Mouse (Mus musculus): ENCODE measurements around the gene Pin4.
"Not testable (repeated sequence)": the region's sequence is repeated elsewhere in the genome, so short reads cannot be mapped to it uniquely, and the experiment has no call there.

The Pin4 gene

GRCm38 (mm10) chrX:102119042-102119864 lies at the start of gene Pin4:
Pin4 (plus strand) TSS chrX:102119447.
- DNase-seq (ENCODE audit: low spot score) = peak; percentile 98

DNA sequence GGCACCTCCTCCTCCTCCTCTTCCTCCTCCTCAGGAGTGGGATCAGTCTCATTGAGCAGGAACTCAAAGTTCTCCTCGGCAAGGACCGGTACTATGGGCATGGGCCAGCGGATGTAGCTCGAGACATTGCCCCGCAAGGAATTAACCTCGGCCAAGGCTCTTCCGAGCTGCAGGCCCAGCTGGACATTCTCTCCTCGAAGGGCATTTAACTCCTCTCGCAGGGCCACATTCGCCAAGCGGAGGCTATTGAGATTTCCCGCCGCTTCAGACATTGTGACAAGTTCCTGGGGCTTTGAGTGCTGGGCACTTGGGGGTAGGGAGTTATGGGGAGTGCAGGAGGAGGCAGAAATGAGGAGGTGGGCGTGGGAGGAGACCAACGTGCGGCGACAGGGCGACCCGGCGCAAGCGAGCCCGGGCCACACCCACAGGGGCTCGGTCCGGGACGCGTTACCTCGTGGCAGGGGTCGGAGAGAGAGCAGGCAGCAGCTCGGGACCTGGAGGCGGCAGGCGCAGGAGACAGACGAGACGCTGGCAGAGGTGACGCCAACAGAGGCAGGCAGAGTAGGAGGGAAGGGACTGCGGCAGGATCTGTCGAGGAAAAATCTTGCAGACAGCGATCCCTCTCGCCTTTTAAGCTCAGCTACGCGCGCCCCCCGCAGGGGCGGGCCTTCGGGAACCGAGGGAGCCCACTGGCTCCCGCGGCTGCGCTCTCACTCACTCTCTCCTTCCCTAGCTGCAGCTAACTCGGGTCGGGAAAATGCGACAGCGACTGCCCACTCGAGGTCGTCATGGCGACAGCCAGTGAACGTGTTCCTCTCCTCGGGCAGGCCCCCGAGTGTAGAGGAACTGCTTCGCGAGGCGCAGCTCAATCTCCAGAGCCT lies 48.4 kb upstream of the Pin4 start, which contains the start of gene Rtl5:
Rtl5 (minus strand) TSS at position 714 of the 881 bp plus-strand sequence.
- DNase-seq (ENCODE audit: low spot score) = no peak

GRCm38 (mm10) chrX:102071517-102071916 lies 47.7 kb upstream of the Pin4 start:
- DNase-seq (ENCODE audit: low spot score) = no peak

DNA sequence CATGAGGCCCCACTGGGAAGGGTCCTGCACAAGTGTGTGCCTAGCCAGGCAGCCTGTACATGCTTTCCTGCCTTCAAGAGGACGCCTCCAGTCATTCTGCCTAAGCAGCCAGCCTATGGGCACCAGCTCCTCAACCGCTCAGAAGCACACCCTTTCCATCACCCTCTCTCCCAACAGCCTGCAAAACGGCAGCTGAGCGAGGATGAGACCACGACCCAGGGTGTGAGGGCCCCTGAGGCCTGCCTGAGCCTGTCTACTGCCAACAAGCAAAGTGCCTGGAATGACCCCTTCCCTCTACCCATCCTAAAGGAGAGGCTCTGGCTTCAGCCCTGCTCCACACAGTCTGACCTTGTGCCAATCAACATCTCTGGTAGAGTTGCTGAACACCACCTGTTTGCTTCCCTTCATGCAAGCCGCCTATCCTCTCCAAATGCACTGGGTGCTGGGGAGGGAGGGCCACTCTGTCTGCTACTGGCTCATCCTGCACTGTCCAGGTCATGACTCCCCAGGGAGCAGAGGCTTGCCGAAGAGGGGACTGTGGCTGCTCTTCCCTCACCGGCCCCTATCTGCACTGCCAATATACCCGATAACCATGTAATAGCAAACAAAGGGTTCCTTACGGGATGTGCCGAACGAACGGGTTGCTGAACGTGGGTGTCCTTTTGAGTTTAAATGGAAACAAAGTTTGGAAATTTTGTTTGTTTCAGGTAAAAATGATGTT lies 45.5 kb upstream of the Pin4 start:
- DNase-seq (ENCODE audit: low spot score) = no peak

GRCm38 (mm10) chrX:102074435-102074834 lies 44.8 kb upstream of the Pin4 start:
- DNase-seq (ENCODE audit: low spot score) = no peak

- no peak for DNase-seq (ENCODE audit: low spot score)
Measured at GRCm38 (mm10) chrX:102075158-102075557, 44.1 kb upstream of the Pin4 start.

GRCm38 (mm10) chrX:102076886-102077765 lies 42.1 kb upstream of the Pin4 start:
- DNase-seq (ENCODE audit: low spot score) = no peak

DNA sequence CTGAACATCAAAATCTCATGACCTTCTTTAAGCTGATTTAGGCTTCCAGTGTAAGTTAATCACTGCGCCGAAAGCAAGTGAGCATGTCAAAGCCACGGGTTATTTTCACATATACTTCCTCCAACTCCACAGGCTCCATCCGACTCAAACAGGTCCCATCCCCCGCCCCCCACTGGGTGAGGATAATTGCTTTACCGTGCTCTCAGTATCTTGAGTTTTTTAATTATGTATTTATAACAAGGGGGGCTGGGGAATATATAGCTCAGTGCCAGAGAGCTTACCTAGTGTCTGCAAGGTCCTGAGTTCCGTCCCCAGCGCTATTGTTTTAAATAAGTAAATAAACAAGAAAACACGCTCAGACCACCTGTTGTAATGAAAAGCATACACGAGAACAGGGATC lies 38.2 kb upstream of the Pin4 start:
- DNase-seq (ENCODE audit: low spot score) = no peak

GRCm38 (mm10) chrX:102081573-102082279 lies 37.5 kb upstream of the Pin4 start:
- no peak for DNase-seq (ENCODE audit: low spot score)

GRCm38 (mm10) chrX:102082340-102082739 lies 36.9 kb upstream of the Pin4 start:
- no peak for DNase-seq (ENCODE audit: low spot score)

DNA sequence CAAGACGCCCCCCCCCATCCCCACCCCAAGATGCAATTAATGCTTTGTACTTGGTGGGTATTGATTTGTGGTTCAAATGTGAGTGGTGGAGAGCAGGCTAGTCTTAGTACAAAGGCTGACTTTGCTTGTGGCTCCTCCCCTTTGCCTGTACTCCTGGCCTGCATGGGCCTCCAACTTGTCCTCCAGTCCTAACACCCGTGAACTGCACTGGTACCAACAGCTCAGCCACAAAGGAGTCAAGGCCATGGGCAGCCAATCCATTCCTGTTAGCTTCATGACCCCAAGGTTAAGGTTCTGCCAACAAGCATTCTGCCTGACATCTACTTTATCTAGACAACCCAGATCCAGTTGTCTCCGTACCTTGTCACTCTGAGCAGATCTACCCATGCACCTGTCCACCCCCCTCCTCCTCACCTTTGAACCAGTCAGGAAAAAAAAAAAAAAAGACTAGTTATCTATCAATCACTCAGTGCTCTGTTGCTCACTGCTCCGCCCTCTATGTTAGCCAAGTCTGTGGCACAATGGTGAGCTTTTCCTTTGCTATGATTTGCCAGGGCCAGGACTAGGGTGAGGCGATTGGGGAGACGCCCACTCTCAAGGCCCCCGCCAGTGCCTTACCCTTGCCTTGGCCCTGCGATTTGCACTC lies 33.3 kb upstream of the Pin4 start:
- no peak for DNase-seq (ENCODE audit: low spot score)

- no peak for DNase-seq (ENCODE audit: low spot score)
Measured at GRCm38 (mm10) chrX:102090605-102091004, 28.6 kb upstream of the Pin4 start.

GRCm38 (mm10) chrX:102094381-102094904 lies 24.8 kb upstream of the Pin4 start:
- DNase-seq (ENCODE audit: low spot score) = no peak

DNA sequence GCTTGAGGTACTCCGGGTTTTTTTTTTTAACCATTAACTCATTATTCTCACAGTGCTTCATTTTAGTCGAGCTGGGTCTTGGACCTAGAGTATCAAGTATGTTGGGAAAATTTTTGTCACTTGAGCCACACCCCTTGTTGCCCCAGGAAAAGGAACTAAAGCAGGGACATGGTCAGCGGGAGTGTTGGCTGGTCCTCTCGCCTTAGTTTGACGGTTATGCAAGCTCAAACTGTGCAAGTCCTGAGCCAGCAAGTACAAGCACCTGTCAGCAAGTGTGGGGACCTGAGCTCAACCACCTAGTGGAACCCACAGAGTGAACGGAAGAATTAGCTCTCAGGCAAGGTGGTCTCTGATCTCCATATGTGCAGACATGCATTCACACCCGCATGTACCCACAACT lies 17.4 kb upstream of the Pin4 start:
- DNase-seq (ENCODE audit: low spot score) = no peak

DNA sequence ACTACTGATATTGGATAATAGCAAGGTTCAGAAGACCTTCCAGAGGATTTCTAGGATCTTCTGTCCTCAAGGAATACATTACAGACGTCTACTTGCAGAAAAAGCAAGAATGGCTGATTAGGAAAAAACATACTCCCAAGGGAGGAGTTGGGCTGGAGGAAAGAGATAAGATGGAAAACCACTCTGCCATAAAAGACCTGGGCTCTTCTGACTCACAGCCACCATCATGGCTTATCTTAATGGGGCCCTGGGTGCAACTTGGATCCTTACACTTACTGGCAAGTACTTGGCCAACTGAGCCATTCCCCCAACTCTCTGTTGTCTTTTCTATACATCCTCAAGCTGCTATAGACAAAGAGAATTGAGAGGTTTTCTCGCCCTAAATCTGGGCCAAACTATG lies 15.4 kb upstream of the Pin4 start:
- not testable (repeated sequence) for DNase-seq (ENCODE audit: low spot score)

DNA sequence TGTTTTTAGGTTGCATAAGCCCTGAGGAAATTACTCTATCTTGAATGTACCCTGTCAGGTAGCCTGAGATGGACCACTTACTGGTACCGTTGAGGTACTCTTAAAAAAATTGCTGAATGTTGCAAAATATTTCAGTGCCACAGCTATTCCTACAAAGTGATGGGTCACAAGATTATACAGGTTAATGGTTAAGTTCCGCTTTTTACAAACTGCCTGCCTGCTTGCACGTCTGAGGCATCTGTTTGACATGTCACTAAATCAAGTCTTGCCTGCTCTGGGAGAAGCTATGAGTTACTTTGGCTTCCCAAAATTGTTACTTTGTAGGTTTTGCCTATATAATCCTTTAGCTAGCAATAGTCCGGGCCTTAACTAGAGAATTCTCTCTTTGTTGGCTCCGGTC lies 9.9 kb upstream of the Pin4 start:
- not testable (repeated sequence) for DNase-seq (ENCODE audit: low spot score)

- no peak for DNase-seq (ENCODE audit: low spot score)
Measured at GRCm38 (mm10) chrX:102115676-102116075, 3.6 kb upstream of the Pin4 start.

- DNase-seq (ENCODE audit: low spot score) = no peak
Measured at GRCm38 (mm10) chrX:102121321-102121720, 2.1 kb downstream of the Pin4 start.

DNA sequence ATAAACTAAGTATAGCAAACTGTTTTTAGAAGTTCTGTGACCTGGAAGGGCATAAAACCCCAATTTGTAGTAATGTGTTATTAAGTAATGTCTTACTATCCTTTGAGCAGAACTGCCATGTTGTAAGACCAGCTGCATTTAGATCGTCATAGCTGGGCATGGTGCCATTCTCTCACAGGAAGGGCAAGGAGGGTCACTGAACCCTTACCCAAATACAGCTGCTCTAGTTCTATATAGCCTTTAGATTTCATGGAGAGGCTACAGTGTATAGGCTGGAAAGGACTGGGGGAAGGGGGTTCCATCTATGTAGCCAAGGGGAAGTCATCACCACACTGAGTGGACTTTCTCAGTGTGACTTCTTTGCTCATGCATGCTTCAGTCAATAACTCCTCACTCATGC lies 21.9 kb downstream of the Pin4 start:
- peak; percentile 53 for DNase-seq (ENCODE audit: low spot score)
